Mouse (Mus musculus) midbrain, embryonic 10.5 days (tissue): ENCODE data around the gene Cnot10. TPM values are rescaled to one million over a fixed set of nuclear protein-coding genes. Genes with fewer than 3 reads are reported as not detected.

Experiments used
- DNase-seq: peaks from one replicate; pipeline ENCODE4 v3.0.0-alpha.2; 2017; ENCODE audit warnings: low spot score
- H3K27ac ChIP-seq: fragments of 300-500 bp; sonication (generic); replicated peaks from 2 replicates; pipeline ENCODE4 v1.5.1; 2016; ENCODE audit warnings: mild to moderate bottlenecking
- H3K27me3 ChIP-seq: fragments of 300-500 bp; sonication (generic); 2 replicates; pipeline ENCODE4 v1.6.1; 2016; ENCODE audit warnings: low read depth, mild to moderate bottlenecking; ENCODE audit not compliant: poor library complexity, severe bottlenecking
- H3K36me3 ChIP-seq: fragments of 300-500 bp; sonication (generic); 2 replicates; pipeline ENCODE4 v1.6.1; 2016; ENCODE audit warnings: mild to moderate bottlenecking, moderate library complexity
- H3K4me1 ChIP-seq: fragments of 300-500 bp; sonication (generic); 2 replicates; pipeline ENCODE4 v1.6.1; 2016
- H3K4me3 ChIP-seq: fragments of 300-500 bp; sonication (generic); 2 replicates; pipeline ENCODE4 v1.5.1; 2016; ENCODE audit warnings: mild to moderate bottlenecking, moderate library complexity
- H3K9me3 ChIP-seq: fragments of 300-500 bp; sonication (generic); replicated peaks from 2 replicates; pipeline ENCODE4 v1.6.1; 2016; ENCODE audit warnings: mild to moderate bottlenecking
- WGBS: fragments of 180-500 bp; shearing (Covaris S2); methylation state at CpG from one replicate; pipeline ENCODE4 v1.1.7; 2016; 5-methylcytosine and 5-hydroxymethylcytosine counted together
- polyA plus RNA-seq: library from polyadenylated mRNA; unstranded; fragments of >200 nt; fragmentation: Nextera tagmentation; extraction: Ambion mirVana; gene quantifications from 2 replicates; pipeline ENCODE4 v1.2.1, GENCODE M21; 2016

Cnot10 gene
- polyA plus RNA-seq, 1 experiment from 2014 or later = 71.9 TPM

- Histone ChIP-seq H3K36me3 (peaks cover 14% of the 10 kb centered on the region), H3K9me3 (no peaks in the 10 kb centered on the region), H3K4me1 (peaks cover 81% of the 10 kb centered on the region), H3K4me3 (peak overlapping the region; percentile 18; the same call in 1 of the 2 replicates), H3K27ac (peak overlapping the region; percentile 79), H3K27me3 (no peaks in the 10 kb centered on the region)
- DNase-seq = no peak
- 28% methylated on average over 4 of the region's 4 CpGs for WGBS
These were observed 91.5 kb downstream of the Cnot10 start for GRCm38 (mm10) chr9:114548496-114548895.

GRCm38 (mm10) chr9:114547643-114548077 lies 92.3 kb downstream of the Cnot10 start:
- Histone ChIP-seq H3K27me3 (no peaks in the 10 kb centered on the region), H3K36me3 (peaks cover 11% of the 10 kb centered on the region), H3K4me3 (0 out of 2 replicates have a peak overlapping the region, but pooled peaks have one; percentile 9), H3K27ac (peak overlapping the region; percentile 79), H3K4me1 (peaks cover 88% of the 10 kb centered on the region), H3K9me3 (no peaks in the 10 kb centered on the region)
- DNase-seq = no peak
- WGBS = 20% methylated on average over 6 of the region's 6 CpGs

GRCm38 (mm10) chr9:114546765-114547164 lies 93.2 kb downstream of the Cnot10 start:
- Histone ChIP-seq H3K36me3 (peaks cover 5% of the 10 kb centered on the region; the same call in 1 of the 2 replicates), H3K4me1 (peaks cover 91% of the 10 kb centered on the region), H3K27me3 (no peaks in the 10 kb centered on the region), H3K9me3 (no peaks in the 10 kb centered on the region), H3K4me3 (no peak overlapping the region), H3K27ac (peak overlapping the region; percentile 79)
- no peak for DNase-seq
- WGBS = 72% methylated on average over 12 of the region's 12 CpGs

GRCm38 (mm10) chr9:114544754-114545393 lies 95.1 kb downstream of the Cnot10 start:
- 39% methylated on average over 9 of the region's 9 CpGs for WGBS
- peaks cover 87% of the 10 kb centered on the region for H3K4me1 ChIP-seq
- DNase-seq = no peak
- H3K27ac ChIP-seq = peak overlapping the region; percentile 61
- no peaks in the 10 kb centered on the region for H3K9me3 ChIP-seq
- H3K27me3 ChIP-seq = no peaks in the 10 kb centered on the region
- no peak overlapping the region for H3K4me3 ChIP-seq
- peaks cover 6% of the 10 kb centered on the region; the same call in 1 of the 2 replicates for H3K36me3 ChIP-seq

- DNase-seq = no peak
- Histone ChIP-seq H3K9me3 (no peaks in the 10 kb centered on the region), H3K4me3 (no peak overlapping the region), H3K36me3 (peaks cover 6% of the 10 kb centered on the region; the same call in 1 of the 2 replicates), H3K27me3 (no peaks in the 10 kb centered on the region), H3K4me1 (peaks cover 83% of the 10 kb centered on the region), H3K27ac (peak overlapping the region; percentile 61)
- 77% methylated on average over 17 of the region's 17 CpGs for WGBS
These were observed 95.9 kb downstream of the Cnot10 start for GRCm38 (mm10) chr9:114543882-114544753.

GRCm38 (mm10) chr9:114541279-114541741 lies 98.7 kb downstream of the Cnot10 start:
- peaks cover 83% of the 10 kb centered on the region for H3K4me1 ChIP-seq
- H3K9me3 ChIP-seq = no peaks in the 10 kb centered on the region
- H3K27ac ChIP-seq = peak overlapping the region; percentile 52
- 23% methylated on average over 1 of the region's 1 CpGs for WGBS
- H3K36me3 ChIP-seq = peaks cover 6% of the 10 kb centered on the region; the same call in 1 of the 2 replicates
- H3K27me3 ChIP-seq = no peaks in the 10 kb centered on the region
- DNase-seq = peak; percentile 22
- no peak overlapping the region for H3K4me3 ChIP-seq

GRCm38 (mm10) chr9:114538996-114539563 lies 100.9 kb downstream of the Cnot10 start:
- peak overlapping the region; percentile 55 for H3K27ac ChIP-seq

GRCm38 (mm10) chr9:114536628-114537027 lies 103.4 kb downstream of the Cnot10 start:
- peak; percentile 70 for DNase-seq
- WGBS = 9% methylated on average over 2 of the region's 2 CpGs
- H3K9me3 ChIP-seq = no peaks in the 10 kb centered on the region
- H3K36me3 ChIP-seq = peaks cover 6% of the 10 kb centered on the region; the same call in 1 of the 2 replicates
- peak overlapping the region; percentile 35 for H3K4me3 ChIP-seq
- H3K27me3 ChIP-seq = no peaks in the 10 kb centered on the region
- peak overlapping the region; percentile 87 for H3K27ac ChIP-seq
- H3K4me1 ChIP-seq = peaks cover 83% of the 10 kb centered on the region

More at GRCm38 (mm10) chr9:114538996-114539563, 100.9 kb downstream of the Cnot10 start:
- DNase-seq = no peak
- Histone ChIP-seq H3K4me3 (no peak overlapping the region), H3K4me1 (peaks cover 83% of the 10 kb centered on the region), H3K27me3 (no peaks in the 10 kb centered on the region), H3K36me3 (peaks cover 6% of the 10 kb centered on the region; the same call in 1 of the 2 replicates), H3K9me3 (no peaks in the 10 kb centered on the region)
- 79% methylated on average over 7 of the region's 7 CpGs for WGBS

Other genes starting within 250 kb of the Cnot10 start
- 35.7 and 38.2 TPM in 2 replicates for gene Crtap, start 249.5 kb downstream of the Cnot10 start, polyA plus RNA-seq
- gene Glb1, start 239.1 kb downstream of the Cnot10 start, polyA plus RNA-seq = 23.8 and 25.0 TPM in 2 replicates
- 11.4 and 11.6 TPM in 2 replicates for gene Tmppe, start 239.1 kb downstream of the Cnot10 start, polyA plus RNA-seq
- gene Ccr4, start 135.3 kb downstream of the Cnot10 start, polyA plus RNA-seq = not detected in 2 replicates
- 0.91 and 0.98 TPM in 2 replicates for gene C130032M10Rik, start 124.5 kb downstream of the Cnot10 start, polyA plus RNA-seq
- gene Trim71, start 75.8 kb downstream of the Cnot10 start, polyA plus RNA-seq = 4.3 and 6.8 TPM in 2 replicates
- gene Dync1li1, start 48.6 kb upstream of the Cnot10 start, polyA plus RNA-seq = 86.9 and 99.7 TPM in 2 replicates
- 27.1 and 27.2 TPM in 2 replicates for gene Cmtm6, start 90.9 kb upstream of the Cnot10 start, polyA plus RNA-seq
- gene Cmtm7, start 141.7 kb upstream of the Cnot10 start, polyA plus RNA-seq = 75.6 and 88.2 TPM in 2 replicates
- 21.7 and 32.1 TPM in 2 replicates for gene Cmtm8, start 204.0 kb upstream of the Cnot10 start, polyA plus RNA-seq